Mouse (Mus musculus): ENCODE results near the gene L3mbtl4.

DNA sequence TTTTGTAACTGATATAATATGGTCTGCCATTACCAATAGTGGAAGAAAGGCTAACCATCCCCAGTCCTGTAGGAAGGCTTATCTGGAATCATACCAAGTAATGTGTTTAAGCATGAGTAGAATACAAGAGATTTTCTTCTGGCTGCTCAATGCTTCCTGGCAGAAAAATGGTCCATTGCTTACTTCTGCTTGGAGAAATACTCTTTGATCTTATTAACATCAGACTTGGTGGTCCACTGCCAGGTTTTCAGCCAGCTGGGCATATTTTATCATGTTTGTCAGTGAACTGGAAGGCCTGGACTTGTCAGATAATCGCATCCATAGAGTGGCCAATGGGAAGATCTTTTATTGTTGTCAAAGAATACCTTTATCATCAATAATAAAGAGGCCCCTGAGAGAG, 97.5 kb downstream of the L3mbtl4 start:
- no peak for TF ChIP-seq MAFK (IDR thresholded peaks at IDR 0.05; ENCODE audit: insufficient read depth, low read depth, low read length)
- no peak for TF ChIP-seq ZNF384 (IDR thresholded peaks at IDR 0.05; ENCODE audit: low read depth, low read length)
- no peak for TF ChIP-seq HCFC1 (IDR thresholded peaks at IDR 0.05; ENCODE audit: borderline replicate concordance, insufficient read depth, low read length)
- TF ChIP-seq CHD2 (IDR thresholded peaks at IDR 0.05; ENCODE audit: low read depth, low read length): no peak
- no peak for TF ChIP-seq ZC3H11A (IDR thresholded peaks at IDR 0.05; ENCODE audit: borderline replicate concordance, low read depth, low read length)

All from ES-E14 (cell line).